ENCODE assay signal across 28 mouse cellular contexts in genomic region chr17:89008680-89009079, GRCm38 (mm10).
DNase-seq lines count a peak whose midpoint lies in the region; ATAC-seq and TF ChIP-seq lines count a peak whose summit lies in the region.
"Had no signal": no experiment of that assay in that cellular context is flagged by ENCODE, and none has a peak within 500 bp of the region (broad histone marks: within the 10 kb centered on the region; RNA-seq: fewer than 3 reads in every experiment).

No protein-coding gene starts in this region.

- no peak for TF ChIP-seq CTCF in lung, embryonic 14.5 days (IDR thresholded peaks at IDR 0.05; ENCODE audit: low read depth)
- TF ChIP-seq CTCF in lung, adult 2 months (IDR thresholded peaks at IDR 0.05; ENCODE audit: insufficient read depth, low read length) = no peak
- no peak for TF ChIP-seq CTCF in brain, embryonic 14.5 days (IDR thresholded peaks at IDR 0.05; ENCODE audit: borderline replicate concordance, extremely low read depth, insufficient read depth, insufficient read length)

- no peak for DNase-seq in forebrain, embryonic 14.5 days (ENCODE audit: low spot score)
- peak; percentile 48 for DNase-seq in lung, embryonic 14.5 days
- DNase-seq in lung, adult 2 months = no peak
- DNase-seq in lung, postnatal 10 days = no peak
- peak; percentile 26 for DNase-seq in brain, embryonic 14.5 days (ENCODE audit: low read depth)
- DNase-seq: adrenal gland, adult 8-10 months; adrenal gland, postnatal 14 days; adrenal gland, postnatal 36 days; B cell, adult 2 months; cerebellum, adult 11 months; cerebellum, adult 18-20 months; cerebellum, adult 8-10 months; cerebellum, adult 9-11 months; cerebellum, postnatal 14 days; cerebellum, postnatal 36 days; embryo, embryonic 11 days had no signal

- H3K9ac ChIP-seq in forebrain, embryonic 13.5 days = no peak overlapping the region
- no peak overlapping the region for H3K9ac ChIP-seq in forebrain, embryonic 14.5 days (ENCODE audit: low read length)
- H3K9ac ChIP-seq in lung, embryonic 14.5 days = no peak overlapping the region
- no peak overlapping the region for H3K9ac ChIP-seq in lung, embryonic 16.5 days (ENCODE audit: low read length)
- H3K9ac ChIP-seq: embryonic facial prominence, embryonic 13.5 days; embryonic facial prominence, embryonic 15.5 days; forebrain, embryonic 12.5 days had no signal

- H3K9me3 ChIP-seq in forebrain, embryonic 13.5 days (replicated peaks) = no peaks in the 10 kb centered on the region
- no peaks in the 10 kb centered on the region for H3K9me3 ChIP-seq in forebrain, embryonic 14.5 days (replicated peaks; ENCODE audit: control insufficient read depth, low read length)
- no peaks in the 10 kb centered on the region for H3K9me3 ChIP-seq in lung, embryonic 14.5 days (ENCODE audit: low read depth, low read length)
- H3K9me3 ChIP-seq in lung, embryonic 16.5 days (ENCODE audit: control insufficient read depth, low read length) = no peaks in the 10 kb centered on the region
- H3K9me3 ChIP-seq: embryonic facial prominence, embryonic 13.5 days; embryonic facial prominence, embryonic 15.5 days; forebrain, embryonic 10.5 days; forebrain, embryonic 12.5 days; G1E had no signal

- no peak overlapping the region for H3K27ac ChIP-seq in forebrain, embryonic 13.5 days
- no peak overlapping the region for H3K27ac ChIP-seq in forebrain, embryonic 14.5 days (ENCODE audit: low read depth, low read length)
- no peak overlapping the region for H3K27ac ChIP-seq in lung, embryonic 14.5 days (ENCODE audit: low read depth)
- no peak overlapping the region for H3K27ac ChIP-seq in lung, embryonic 16.5 days (ENCODE audit: low read length)
- H3K27ac ChIP-seq: embryonic facial prominence, embryonic 13.5 days; embryonic facial prominence, embryonic 15.5 days; forebrain, embryonic 10.5 days; forebrain, embryonic 12.5 days had no signal

- no peak overlapping the region for H3K4me2 ChIP-seq in forebrain, embryonic 13.5 days
- H3K4me2 ChIP-seq in forebrain, embryonic 14.5 days (ENCODE audit: low read length) = no peak overlapping the region
- no peak overlapping the region for H3K4me2 ChIP-seq in lung, embryonic 14.5 days
- no peak overlapping the region for H3K4me2 ChIP-seq in lung, embryonic 16.5 days (ENCODE audit: low read depth, low read length)
- H3K4me2 ChIP-seq: embryonic facial prominence, embryonic 13.5 days; embryonic facial prominence, embryonic 15.5 days; forebrain, embryonic 12.5 days had no signal

- H3K27me3 ChIP-seq in forebrain, embryonic 13.5 days = no peaks in the 10 kb centered on the region
- H3K27me3 ChIP-seq in forebrain, embryonic 14.5 days (replicated peaks; ENCODE audit: control insufficient read depth, insufficient read depth, low read length) = no peaks in the 10 kb centered on the region
- H3K27me3 ChIP-seq in lung, embryonic 14.5 days (ENCODE audit: insufficient read depth, low read length) = no peaks in the 10 kb centered on the region
- H3K27me3 ChIP-seq in lung, embryonic 16.5 days (ENCODE audit: control insufficient read depth, insufficient read depth, low read depth, low read length) = no peaks in the 10 kb centered on the region
- H3K27me3 ChIP-seq: CH12.LX; embryonic facial prominence, embryonic 13.5 days; embryonic facial prominence, embryonic 15.5 days; forebrain, embryonic 12.5 days; Patski had no signal

- ATAC-seq in forebrain, embryonic 13.5 days = 0 out of 2 replicates have a peak, but pooled peaks have one; percentile 41
- ATAC-seq in forebrain, embryonic 14.5 days = no peak
- peak; percentile 91; the same call in 1 of the 2 replicates for ATAC-seq in lung, embryonic 14.5 days (ENCODE audit: insufficient read depth)
- peak; percentile 51; the same call in 1 of the 2 replicates for ATAC-seq in lung, embryonic 16.5 days (ENCODE audit: low read depth)
- ATAC-seq: activated CD4-positive, CD25-positive, alpha-beta regulatory T cell, adult 4 months; CD4-positive, CD25-positive, alpha-beta regulatory T cell, adult 4 months; Patski had no signal

- H3K4me3 ChIP-seq in forebrain, embryonic 13.5 days = no peak overlapping the region
- H3K4me3 ChIP-seq in forebrain, embryonic 14.5 days (ENCODE audit: low read depth, low read length) = no peak overlapping the region
- H3K4me3 ChIP-seq in lung, embryonic 14.5 days (ENCODE audit: low read depth, low read length) = no peak overlapping the region
- H3K4me3 ChIP-seq in lung, adult 2 months (replicated peaks; ENCODE audit: extremely low read depth, low read depth, low read length) = no peak overlapping the region
- H3K4me3 ChIP-seq in lung, embryonic 16.5 days (ENCODE audit: low read length) = no peak overlapping the region
- H3K4me3 ChIP-seq: embryonic facial prominence, embryonic 13.5 days; embryonic facial prominence, embryonic 15.5 days; erythroblast, embryonic 14.5 days; forebrain, embryonic 10.5 days; forebrain, embryonic 12.5 days had no signal

- no peaks in the 10 kb centered on the region for H3K36me3 ChIP-seq in forebrain, embryonic 13.5 days (ENCODE audit: poor library complexity, severe bottlenecking)
- H3K36me3 ChIP-seq in forebrain, embryonic 14.5 days (ENCODE audit: control insufficient read depth, insufficient read depth, low read length) = no peaks in the 10 kb centered on the region
- H3K36me3 ChIP-seq in lung, embryonic 14.5 days (ENCODE audit: insufficient read depth) = no peaks in the 10 kb centered on the region
- no peaks in the 10 kb centered on the region for H3K36me3 ChIP-seq in lung, embryonic 16.5 days (ENCODE audit: control insufficient read depth, insufficient read depth, low read length)
- H3K36me3 ChIP-seq: embryonic facial prominence, embryonic 13.5 days; embryonic facial prominence, embryonic 15.5 days; forebrain, embryonic 10.5 days; forebrain, embryonic 12.5 days; G1E had no signal

- no peaks in the 10 kb centered on the region for H3K4me1 ChIP-seq in forebrain, embryonic 13.5 days
- no peaks in the 10 kb centered on the region for H3K4me1 ChIP-seq in forebrain, embryonic 14.5 days (ENCODE audit: control insufficient read depth, insufficient read depth, low read length)
- H3K4me1 ChIP-seq in lung, embryonic 14.5 days (ENCODE audit: insufficient read depth) = no peaks in the 10 kb centered on the region
- H3K4me1 ChIP-seq in lung, adult 2 months (ENCODE audit: control insufficient read depth, insufficient read depth, low read length) = no peaks in the 10 kb centered on the region
- no peaks in the 10 kb centered on the region for H3K4me1 ChIP-seq in lung, embryonic 16.5 days (replicated peaks; ENCODE audit: control insufficient read depth, insufficient read depth, low read length)
- H3K4me1 ChIP-seq: embryonic facial prominence, embryonic 13.5 days; embryonic facial prominence, embryonic 15.5 days; forebrain, embryonic 10.5 days; forebrain, embryonic 12.5 days had no signal

- 78% methylated on average over 7 of the region's 7 CpGs for WGBS in forebrain, embryonic 13.5 days
- WGBS in forebrain, embryonic 14.5 days = 81% methylated on average over 7 of the region's 7 CpGs
- WGBS in lung, embryonic 14.5 days = 45% methylated on average over 7 of the region's 7 CpGs
- WGBS in lung, adult 2 months = 65% methylated on average over 7 of the region's 7 CpGs
- 50% methylated on average over 7 of the region's 7 CpGs for WGBS in lung, embryonic 16.5 days

- no peak for TF ChIP-seq POLR2A in lung, adult 2 months (IDR thresholded peaks at IDR 0.05; ENCODE audit: borderline replicate concordance, extremely low read depth, low read depth, low read length)
- TF ChIP-seq POLR2A in brain, embryonic 14.5 days (IDR thresholded peaks at IDR 0.05; ENCODE audit: borderline replicate concordance, extremely low read depth, insufficient read depth, insufficient read length, poor library complexity, severe bottlenecking) = no peak

Comparison
In these comparisons a context has a peak if more than half of its experiments do, and no peak if none do; other contexts are left out.
1. DNase-seq: peak in lung, embryonic 14.5 days (single experiment) and brain, embryonic 14.5 days (single experiment); none in forebrain, embryonic 14.5 days (single experiment), lung, adult 2 months (single experiment) and lung, postnatal 10 days (single experiment).